Mouse (Mus musculus) kidney, postnatal 14 days (tissue): ENCODE measurements around the gene Cpsf4l.

Experiments
- DNase-seq: peaks from one replicate; pipeline ENCODE4 v3.0.0; 2022; ENCODE audit warnings: mixed read lengths

Gene Cpsf4l

DNA sequence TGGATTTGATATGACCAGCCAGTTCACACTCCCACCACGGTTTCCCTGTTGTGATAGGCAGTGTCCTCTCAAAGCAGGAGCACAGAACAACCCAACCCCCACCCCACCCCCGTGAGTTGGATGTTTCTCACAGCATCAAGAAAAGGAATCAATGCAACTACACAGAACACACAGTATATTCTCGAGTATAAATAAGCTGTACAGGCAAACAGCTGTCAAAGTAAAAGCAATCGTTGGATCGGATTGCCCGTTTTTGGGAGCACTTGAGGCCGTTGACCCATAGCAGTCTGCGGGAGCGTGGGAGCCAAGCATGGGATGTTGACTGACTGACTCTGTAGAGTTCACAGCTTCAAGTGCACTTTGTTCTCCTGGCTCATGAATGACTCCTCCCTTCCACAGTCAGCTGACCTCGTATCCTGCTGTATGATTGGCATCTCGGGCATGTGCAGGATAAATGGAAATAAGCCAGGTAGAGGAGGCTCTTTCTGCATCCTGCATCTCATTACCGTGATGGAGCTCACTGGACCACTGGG lies 11.7 kb downstream of the Cpsf4l start:
- peak; percentile 82 for DNase-seq

DNA sequence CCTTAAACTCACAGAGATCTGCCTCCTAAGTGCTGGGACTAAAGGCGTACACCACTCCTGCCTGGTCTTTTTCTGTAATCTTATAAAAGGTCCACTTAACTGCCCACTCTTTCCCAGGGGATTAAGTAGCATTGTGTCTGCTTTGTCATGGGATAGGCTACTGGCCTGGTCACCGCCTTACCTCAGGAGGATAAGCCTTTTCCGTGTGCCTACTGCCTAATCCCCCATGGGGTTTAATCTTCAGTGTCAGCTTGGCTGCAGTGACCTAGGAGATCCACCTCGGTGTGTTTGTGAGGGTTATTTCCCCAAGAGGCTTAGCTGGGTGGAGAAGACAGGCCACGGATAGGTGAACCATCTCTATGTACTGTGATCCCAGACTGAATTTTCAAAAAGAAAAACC lies 12.2 kb downstream of the Cpsf4l start:
- no peak for DNase-seq

DNA sequence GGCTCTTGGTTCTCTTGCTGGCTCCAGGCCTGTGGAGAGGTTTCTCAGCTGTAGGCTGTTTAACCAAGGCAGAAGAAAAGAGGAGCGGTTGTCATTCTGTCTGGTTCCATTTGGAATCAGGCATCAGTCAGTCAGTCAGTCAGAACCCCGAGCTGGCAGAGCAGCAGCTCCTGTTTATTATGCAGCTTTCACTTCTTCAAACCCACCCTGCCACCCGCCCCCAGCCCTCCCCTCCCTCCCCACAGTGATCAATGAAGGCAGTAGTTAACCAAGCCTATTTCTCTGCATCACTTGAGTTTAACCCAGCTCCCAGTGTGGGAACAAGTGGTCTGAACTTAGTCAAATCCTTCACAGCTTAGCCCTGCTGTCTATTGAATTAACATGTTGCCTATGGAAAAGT lies 18.0 kb downstream of the Cpsf4l start:
- DNase-seq = no peak

GRCm38 (mm10) chr11:113691318-113691717 lies 18.5 kb downstream of the Cpsf4l start:
- DNase-seq = peak; percentile 52

GRCm38 (mm10) chr11:113690506-113690905 lies 19.3 kb downstream of the Cpsf4l start:
- no peak for DNase-seq

DNA sequence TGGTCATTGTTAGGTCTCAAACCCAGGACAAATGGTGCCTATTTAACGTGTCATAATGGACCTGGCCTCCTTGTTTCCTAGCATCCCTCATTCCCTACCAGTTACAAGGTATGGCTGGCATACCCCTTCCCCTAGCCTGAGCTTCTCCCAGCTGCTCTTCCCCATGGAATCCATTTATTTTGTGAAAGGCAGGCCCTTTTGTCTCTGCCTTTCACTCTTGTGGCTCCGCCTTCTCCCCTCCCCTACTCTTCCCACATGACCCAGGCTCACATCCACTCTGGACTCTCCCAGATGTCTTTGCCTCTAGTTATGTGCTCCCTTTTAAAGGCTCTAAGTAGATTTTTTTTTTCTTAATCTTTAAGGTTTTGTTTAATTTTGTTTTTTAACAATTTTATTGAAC lies 22.8 kb downstream of the Cpsf4l start:
- no peak for DNase-seq

GRCm38 (mm10) chr11:113684707-113685426 lies 24.9 kb downstream of the Cpsf4l start:
- DNase-seq = no peak

DNA sequence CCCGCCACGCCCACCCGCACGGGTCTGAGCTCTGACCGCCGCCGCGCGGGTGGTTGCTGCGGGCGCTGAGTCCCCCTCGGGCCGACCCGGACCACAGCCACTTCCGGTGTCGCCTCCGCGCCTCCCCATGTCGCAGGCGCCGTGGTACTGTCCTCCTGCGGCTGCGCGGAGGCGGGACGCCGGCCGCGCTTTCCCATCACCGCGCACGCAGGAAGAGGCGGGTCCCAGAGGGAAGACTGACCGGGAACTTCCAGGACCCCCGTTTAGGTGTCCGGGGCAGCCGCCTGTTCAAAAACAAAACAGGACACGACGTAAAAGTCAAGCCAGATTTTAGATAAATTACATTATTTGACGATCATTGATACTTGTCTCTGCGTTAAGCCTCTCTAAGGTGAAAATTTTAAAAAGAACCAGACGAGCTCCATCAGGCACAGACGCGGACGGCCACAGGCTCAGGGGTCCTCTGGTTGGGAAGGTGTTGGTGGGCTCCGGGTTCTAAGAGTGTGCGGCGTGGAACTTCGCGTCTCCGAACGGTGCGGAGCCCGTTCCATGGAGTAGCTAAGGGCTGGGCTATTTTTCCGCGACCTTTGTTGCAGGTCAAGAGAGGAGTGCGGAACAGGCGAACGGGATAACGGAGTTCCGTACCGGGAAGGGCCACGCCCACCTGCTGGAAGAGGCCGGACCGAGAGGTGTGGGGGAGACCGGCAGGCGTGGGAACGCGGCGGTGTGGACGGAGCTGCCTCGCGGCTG lies 25.7 kb downstream of the Cpsf4l start, which contains the start of the genes Fam104a and D11Wsu47e:
TSS of gene Fam104a (minus strand) at position 199 of the 750 bp plus-strand sequence.
TSS of gene D11Wsu47e (plus strand) at position 456 of the 750 bp plus-strand sequence.
- DNase-seq = peak; percentile 97

DNA sequence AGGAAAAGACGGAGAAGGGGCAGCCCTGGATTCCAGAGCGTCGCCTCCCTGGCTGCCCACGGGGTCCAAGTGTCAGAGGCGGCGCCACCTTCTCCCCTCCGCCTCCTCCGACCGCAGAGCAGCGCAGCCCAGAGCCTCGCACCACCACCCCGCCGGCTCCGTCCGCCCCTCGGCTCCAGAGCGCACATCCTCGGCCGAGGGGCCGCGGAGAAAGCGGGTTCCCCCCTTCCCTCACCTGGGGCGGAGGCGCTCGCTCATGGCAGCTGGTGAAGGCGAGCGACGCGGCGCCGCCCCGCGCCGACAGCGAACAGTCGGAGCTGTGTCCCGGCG lies 26.2 kb downstream of the Cpsf4l start:
- no peak for DNase-seq

- DNase-seq = peak; percentile 75
Observed at GRCm38 (mm10) chr11:113682897-113683626, 26.8 kb downstream of the Cpsf4l start.

- DNase-seq = no peak
Observed at GRCm38 (mm10) chr11:113681979-113682378, 27.8 kb downstream of the Cpsf4l start.

- DNase-seq = no peak
Observed at GRCm38 (mm10) chr11:113680954-113681353, 28.9 kb downstream of the Cpsf4l start.

- DNase-seq = peak; percentile 32
Observed at GRCm38 (mm10) chr11:113678373-113678772, 31.4 kb downstream of the Cpsf4l start.

DNA sequence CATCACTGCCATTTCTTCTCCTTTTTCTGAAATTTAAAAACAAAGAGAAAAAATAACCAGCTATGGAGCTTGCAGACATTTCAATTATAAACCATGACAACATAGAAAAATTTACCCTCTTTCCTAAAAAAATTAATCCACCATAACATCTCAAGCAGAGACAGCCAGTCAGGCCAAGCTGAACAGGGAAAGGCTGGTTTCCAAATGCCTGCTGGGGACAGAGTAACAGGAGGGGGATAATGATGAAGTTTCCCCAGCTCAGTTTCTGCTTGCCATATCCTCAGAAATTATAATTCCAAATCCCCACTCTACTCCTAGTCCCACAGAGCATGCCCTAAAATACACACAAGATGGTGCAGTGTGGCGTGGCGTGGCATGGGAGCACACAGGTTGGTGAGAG lies 32.4 kb downstream of the Cpsf4l start:
- no peak for DNase-seq

DNA sequence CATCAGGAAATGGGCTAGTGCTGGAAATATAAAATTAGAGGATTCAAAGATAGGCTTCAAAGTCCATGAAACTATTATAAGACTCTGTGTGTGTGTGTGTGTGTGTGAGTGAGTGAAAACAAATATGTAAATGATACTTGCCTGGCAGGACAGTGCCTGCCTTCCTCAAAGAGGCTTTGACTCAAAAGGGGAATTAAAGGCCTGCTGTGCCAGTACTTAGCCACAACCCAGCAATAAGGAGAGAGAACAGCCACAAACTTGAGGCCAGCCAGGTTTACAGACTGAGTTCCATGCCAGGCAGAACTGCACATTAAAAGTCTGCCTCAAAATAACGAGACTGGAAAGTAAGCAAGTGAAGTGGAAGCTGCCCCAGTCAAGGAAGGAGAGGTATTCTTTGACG lies 33.0 kb downstream of the Cpsf4l start:
- DNase-seq = no peak

GRCm38 (mm10) chr11:113674595-113674994 lies 35.2 kb downstream of the Cpsf4l start:
- no peak for DNase-seq

GRCm38 (mm10) chr11:113673614-113674013 lies 36.2 kb downstream of the Cpsf4l start:
- no peak for DNase-seq

- DNase-seq = no peak
Observed at GRCm38 (mm10) chr11:113669711-113670110, 40.1 kb downstream of the Cpsf4l start.

DNA sequence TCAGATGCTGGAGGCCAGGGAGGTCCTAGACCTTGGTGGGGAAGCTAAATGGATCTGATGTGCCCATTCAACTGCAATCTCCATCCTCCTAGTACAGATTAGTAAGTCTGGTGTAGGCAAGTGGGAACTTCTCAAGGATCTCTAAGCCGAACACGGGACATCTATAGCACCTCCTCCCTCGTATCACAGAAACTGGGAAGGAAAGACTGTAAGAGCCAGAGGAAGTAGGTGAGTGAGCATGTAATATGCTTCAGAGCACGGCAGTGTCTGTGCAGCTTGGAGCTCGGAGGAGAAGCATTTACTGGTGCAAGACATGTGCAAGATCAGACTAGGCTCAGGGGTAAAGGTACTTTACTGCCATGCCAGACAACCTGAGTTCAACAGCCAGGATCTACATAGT lies 41.0 kb downstream of the Cpsf4l start:
- DNase-seq = no peak

- no peak for DNase-seq
Observed at GRCm38 (mm10) chr11:113667704-113668103, 42.1 kb downstream of the Cpsf4l start.

DNA sequence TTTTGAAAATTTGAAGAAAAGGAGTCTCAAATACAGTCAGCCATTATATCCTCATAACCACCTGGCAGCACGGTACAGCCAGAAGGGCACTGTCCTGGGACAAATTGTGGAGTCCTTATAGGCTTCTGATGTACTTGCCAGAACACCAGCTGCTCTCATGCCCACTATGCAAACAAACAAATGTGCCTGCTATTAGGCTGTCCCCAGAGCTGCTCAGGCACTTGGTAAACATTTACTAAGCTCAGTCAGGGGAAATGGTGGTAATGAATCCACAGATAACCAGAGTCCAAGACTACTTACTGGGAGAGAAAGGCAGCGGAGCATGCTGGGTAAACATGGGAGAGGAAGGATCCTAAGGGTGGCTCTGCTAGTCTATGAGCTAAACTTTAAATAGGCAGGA lies 42.7 kb downstream of the Cpsf4l start:
- DNase-seq = peak; percentile 71

GRCm38 (mm10) chr11:113666648-113667047 lies 43.2 kb downstream of the Cpsf4l start:
- DNase-seq = peak; percentile 68

GRCm38 (mm10) chr11:113666205-113666604 lies 43.6 kb downstream of the Cpsf4l start:
- DNase-seq = no peak
